Mouse (Mus musculus): ENCODE data around the gene Irgq.
A peak's percentile ranks its signal among the peaks of the same experiment; 100 is the strongest.
"Not testable (repeated sequence)": the region's sequence is repeated elsewhere in the genome, so short reads cannot be mapped to it uniquely, and the experiment has no call there.

The Irgq gene

GRCm38 (mm10) chr7:24530062-24530931 is at the start of gene Irgq:
Gene Irgq (plus strand): TSS chr7:24530689.
- DNase-seq (ENCODE audit: low spot score in 2 of 2): peak; percentile 98 to 99

- no peak for DNase-seq (ENCODE audit: low spot score in 2 of 2)
Observed at GRCm38 (mm10) chr7:24480986-24481473, 49.5 kb upstream of the Irgq start.

- peak; percentile 62 to 83 for DNase-seq (ENCODE audit: low spot score in 2 of 2)
Observed at GRCm38 (mm10) chr7:24481474-24482207, 48.8 kb upstream of the Irgq start, which contains the start of gene Cadm4. Gene Cadm4 (plus strand): TSS chr7:24482023.

GRCm38 (mm10) chr7:24482208-24483020 is 48.1 kb upstream of the Irgq start:
- DNase-seq (ENCODE audit: low spot score in 2 of 2): no peak

GRCm38 (mm10) chr7:24483291-24483690 is 47.2 kb upstream of the Irgq start:
- DNase-seq (ENCODE audit: low spot score in 2 of 2): not testable (repeated sequence)

GRCm38 (mm10) chr7:24485481-24485880 is 45.0 kb upstream of the Irgq start:
- no peak for DNase-seq (ENCODE audit: low spot score in 2 of 2)

GRCm38 (mm10) chr7:24486654-24487130 is 43.8 kb upstream of the Irgq start:
- DNase-seq (ENCODE audit: low spot score in 2 of 2): no peak

GRCm38 (mm10) chr7:24487403-24487802 is 43.1 kb upstream of the Irgq start:
- DNase-seq (ENCODE audit: low spot score in 2 of 2): no peak

- no peak for DNase-seq (ENCODE audit: low spot score in 2 of 2)
Observed at GRCm38 (mm10) chr7:24488303-24488702, 42.2 kb upstream of the Irgq start.

GRCm38 (mm10) chr7:24499856-24500577 is 30.5 kb upstream of the Irgq start:
- no peak for DNase-seq (ENCODE audit: low spot score in 2 of 2)

- DNase-seq (ENCODE audit: low spot score in 2 of 2): peak in 1 of 2 experiments; percentile 46
Observed at GRCm38 (mm10) chr7:24500929-24501328, 29.6 kb upstream of the Irgq start.

GRCm38 (mm10) chr7:24501492-24501891 is 29.0 kb upstream of the Irgq start:
- peak in 1 of 2 experiments; percentile 46 for DNase-seq (ENCODE audit: low spot score in 2 of 2)

GRCm38 (mm10) chr7:24504004-24504403 is 26.5 kb upstream of the Irgq start:
- DNase-seq (ENCODE audit: low spot score in 2 of 2): no peak

- no peak for DNase-seq (ENCODE audit: low spot score in 2 of 2)
Observed at GRCm38 (mm10) chr7:24504868-24505267, 25.6 kb upstream of the Irgq start.

- no peak for DNase-seq (ENCODE audit: low spot score in 2 of 2)
Observed at GRCm38 (mm10) chr7:24505447-24506064, 24.9 kb upstream of the Irgq start.

GRCm38 (mm10) chr7:24506065-24506459 is 24.4 kb upstream of the Irgq start:
- DNase-seq (ENCODE audit: low spot score in 2 of 2): no peak

GRCm38 (mm10) chr7:24506476-24506837 is 24.0 kb upstream of the Irgq start:
- DNase-seq (ENCODE audit: low spot score in 2 of 2): no peak

- DNase-seq (ENCODE audit: low spot score in 2 of 2): peak; percentile 57 to 59
Observed at GRCm38 (mm10) chr7:24506838-24507725, 23.4 kb upstream of the Irgq start, which contains the start of gene Zfp428. Gene Zfp428 (plus strand): TSS chr7:24507006.

- DNase-seq (ENCODE audit: low spot score in 2 of 2): no peak
Observed at GRCm38 (mm10) chr7:24507726-24508114, 22.8 kb upstream of the Irgq start.
